Mouse (Mus musculus) liver, embryonic 15.5 days (tissue): ENCODE measurements around the gene Vps45. TPM values are rescaled to one million over a fixed set of nuclear protein-coding genes. Genes with fewer than 3 reads are reported as not detected.
"Not testable (repeated sequence)": the region's sequence is repeated elsewhere in the genome, so short reads cannot be mapped to it uniquely, and the experiment has no call there.

Experiments
- ATAC-seq: fragments of 200-750 bp; cut with Nextera tagmentation; 2 replicates; pipeline ENCODE4 v1.8.0; 2017; ENCODE audit warnings: moderate number of reproducible peaks, mild to moderate bottlenecking, moderate library complexity; ENCODE audit not compliant: insufficient read depth
- H3K27ac ChIP-seq: fragments of 300-500 bp; sonication (generic); replicated peaks from 2 replicates; pipeline ENCODE4 v1.5.1; 2015; ENCODE audit warnings: mild to moderate bottlenecking, inconsistent platforms
- H3K27me3 ChIP-seq: fragments of 300-500 bp; sonication (generic); 2 replicates; pipeline ENCODE4 v1.6.1; 2015; ENCODE audit warnings: mild to moderate bottlenecking, inconsistent platforms
- H3K36me3 ChIP-seq: fragments of 300-500 bp; sonication (generic); replicated peaks from 2 replicates; pipeline ENCODE4 v1.6.1; 2015; ENCODE audit warnings: moderate library complexity, mild to moderate bottlenecking, inconsistent platforms
- H3K4me1 ChIP-seq: fragments of 300-500 bp; sonication (generic); replicated peaks from 2 replicates; pipeline ENCODE4 v1.6.1; 2015; ENCODE audit warnings: inconsistent platforms
- H3K4me2 ChIP-seq: fragments of 300-500 bp; sonication (generic); 2 replicates; pipeline ENCODE4 v1.6.1; 2015; ENCODE audit warnings: moderate library complexity, mild to moderate bottlenecking, inconsistent platforms
- H3K4me3 ChIP-seq: fragments of 300-500 bp; sonication (generic); replicated peaks from 2 replicates; pipeline ENCODE4 v1.5.1; 2015; ENCODE audit warnings: mild to moderate bottlenecking, inconsistent platforms
- H3K9ac ChIP-seq: fragments of 300-500 bp; sonication (generic); 2 replicates; pipeline ENCODE4 v1.6.1; 2015; ENCODE audit warnings: moderate library complexity, mild to moderate bottlenecking, inconsistent platforms
- H3K9me3 ChIP-seq: fragments of 300-500 bp; sonication (generic); replicated peaks from 2 replicates; pipeline ENCODE4 v1.6.1; 2016; ENCODE audit warnings: inconsistent platforms
- WGBS: fragments of 180-500 bp; shearing (Covaris S2); methylation state at CpG from one replicate; pipeline ENCODE4 v1.1.7; 2015; ENCODE audit warnings: mixed read lengths; ENCODE audit not compliant: insufficient replicate concordance; 5-methylcytosine and 5-hydroxymethylcytosine counted together
- polyA plus RNA-seq: library from polyadenylated mRNA; unstranded; fragments of >200 nt; fragmentation: Nextera tagmentation; extraction: Ambion mirVana; gene quantifications from 2 replicates; pipeline ENCODE4 v1.2.1, GENCODE M21; 2015

Gene Vps45
- polyA plus RNA-seq, 1 experiment from 2014 or later: 14.1 TPM

- Histone ChIP-seq H3K9ac (peak overlapping the region; percentile 86), H3K4me3 (peak overlapping the region; percentile 76), H3K36me3 (peaks cover 6% of the 10 kb centered on the region; the same call in 1 of the 2 replicates), H3K27me3 (no peaks in the 10 kb centered on the region), H3K4me1 (peaks cover 20% of the 10 kb centered on the region), H3K9me3 (no peaks in the 10 kb centered on the region), H3K4me2 (peak overlapping the region; percentile 89), H3K27ac (peak overlapping the region; percentile 91)
- ATAC-seq: peak; percentile 92
- WGBS: under 1% methylated on average over 26 of the region's 26 CpGs
Measured at GRCm38 (mm10) chr3:96057747-96058204, 490 bp downstream of the Vps45 start.

- ATAC-seq: no peak
- Histone ChIP-seq H3K9me3 (no peaks in the 10 kb centered on the region), H3K9ac (no peak overlapping the region), H3K27me3 (no peaks in the 10 kb centered on the region), H3K4me1 (peaks cover 20% of the 10 kb centered on the region), H3K27ac (no peak overlapping the region), H3K4me2 (no peak overlapping the region), H3K4me3 (no peak overlapping the region), H3K36me3 (peaks cover 11% of the 10 kb centered on the region; the same call in 1 of the 2 replicates)
- 76% methylated on average over 4 of the region's 4 CpGs for WGBS
Measured at GRCm38 (mm10) chr3:96056031-96056430, 2.2 kb downstream of the Vps45 start.

- H3K9ac ChIP-seq: no peak overlapping the region
- no peak overlapping the region for H3K27ac ChIP-seq
- H3K27me3 ChIP-seq: no peaks in the 10 kb centered on the region
- H3K9me3 ChIP-seq: no peaks in the 10 kb centered on the region
- 70% methylated on average over 6 of the region's 6 CpGs for WGBS
- ATAC-seq: no peak
- H3K4me2 ChIP-seq: no peak overlapping the region
- no peak overlapping the region for H3K4me3 ChIP-seq
- H3K4me1 ChIP-seq: peaks cover 20% of the 10 kb centered on the region
- peaks cover 16% of the 10 kb centered on the region; the same call in 1 of the 2 replicates for H3K36me3 ChIP-seq
Measured at GRCm38 (mm10) chr3:96055294-96055693, 3.0 kb downstream of the Vps45 start.

- Histone ChIP-seq H3K4me2 (no peak overlapping the region), H3K27me3 (no peaks in the 10 kb centered on the region), H3K9ac (no peak overlapping the region), H3K9me3 (no peaks in the 10 kb centered on the region), H3K27ac (no peak overlapping the region), H3K4me1 (peaks cover 11% of the 10 kb centered on the region), H3K36me3 (peaks cover 18% of the 10 kb centered on the region; the same call in 1 of the 2 replicates), H3K4me3 (no peak overlapping the region)
- no peak for ATAC-seq
- 44% methylated on average over 2 of the region's 2 CpGs for WGBS
Measured at GRCm38 (mm10) chr3:96051839-96052238, 6.4 kb downstream of the Vps45 start.

- Histone ChIP-seq H3K36me3 (peaks cover 22% of the 10 kb centered on the region), H3K4me1 (peaks cover 6% of the 10 kb centered on the region; the same call in 1 of the 2 replicates), H3K27me3 (no peaks in the 10 kb centered on the region), H3K4me3 (no peak overlapping the region), H3K27ac (no peak overlapping the region), H3K9me3 (no peaks in the 10 kb centered on the region), H3K4me2 (no peak overlapping the region), H3K9ac (no peak overlapping the region)
- ATAC-seq: no peak
- WGBS: 86% methylated on average over 4 of the region's 4 CpGs
Measured at GRCm38 (mm10) chr3:96051186-96051585, 7.1 kb downstream of the Vps45 start.

- Histone ChIP-seq H3K4me3 (no peak overlapping the region), H3K9ac (no peak overlapping the region), H3K4me2 (no peak overlapping the region), H3K4me1 (peaks cover 6% of the 10 kb centered on the region; the same call in 1 of the 2 replicates), H3K36me3 (peaks cover 26% of the 10 kb centered on the region), H3K27ac (no peak overlapping the region), H3K27me3 (no peaks in the 10 kb centered on the region), H3K9me3 (no peaks in the 10 kb centered on the region)
- WGBS: 75% methylated on average over 7 of the region's 7 CpGs
- no peak for ATAC-seq
Measured at GRCm38 (mm10) chr3:96050779-96051178, 7.5 kb downstream of the Vps45 start.

GRCm38 (mm10) chr3:96044559-96044958, 13.7 kb downstream of the Vps45 start:
- not testable (repeated sequence) for H3K27ac ChIP-seq, ATAC-seq, H3K9ac ChIP-seq, H3K4me2 ChIP-seq, H3K9me3 ChIP-seq, H3K4me1 ChIP-seq, H3K27me3 ChIP-seq, H3K4me3 ChIP-seq
- peaks cover 20% of the 10 kb centered on the region for H3K36me3 ChIP-seq
- 74% methylated on average over 3 of the region's 3 CpGs for WGBS

GRCm38 (mm10) chr3:96043104-96043503, 15.2 kb downstream of the Vps45 start:
- peaks cover 20% of the 10 kb centered on the region for H3K36me3 ChIP-seq
- H3K27ac ChIP-seq: no peak overlapping the region
- H3K27me3 ChIP-seq: no peaks in the 10 kb centered on the region
- H3K4me1 ChIP-seq: no peaks in the 10 kb centered on the region
- no peak overlapping the region for H3K4me2 ChIP-seq
- ATAC-seq: no peak
- WGBS: 39% methylated on average over 1 of the region's 1 CpGs
- no peak overlapping the region for H3K4me3 ChIP-seq
- no peaks in the 10 kb centered on the region for H3K9me3 ChIP-seq
- H3K9ac ChIP-seq: no peak overlapping the region

GRCm38 (mm10) chr3:96041079-96041478, 17.2 kb downstream of the Vps45 start:
- H3K27me3 ChIP-seq: no peaks in the 10 kb centered on the region
- no peak overlapping the region for H3K4me3 ChIP-seq
- ATAC-seq: no peak
- WGBS: 77% methylated on average over 6 of the region's 6 CpGs
- no peak overlapping the region for H3K9ac ChIP-seq
- no peak overlapping the region for H3K4me2 ChIP-seq
- H3K9me3 ChIP-seq: no peaks in the 10 kb centered on the region
- H3K27ac ChIP-seq: no peak overlapping the region
- no peaks in the 10 kb centered on the region for H3K4me1 ChIP-seq
- H3K36me3 ChIP-seq: peaks cover 13% of the 10 kb centered on the region

- no peak for ATAC-seq
- Histone ChIP-seq H3K4me1 (no peaks in the 10 kb centered on the region), H3K9me3 (no peaks in the 10 kb centered on the region), H3K36me3 (peaks cover 9% of the 10 kb centered on the region), H3K9ac (no peak overlapping the region), H3K27me3 (no peaks in the 10 kb centered on the region), H3K27ac (no peak overlapping the region), H3K4me2 (no peak overlapping the region), H3K4me3 (no peak overlapping the region)
- 70% methylated on average over 2 of the region's 2 CpGs for WGBS
Measured at GRCm38 (mm10) chr3:96040663-96041006, 17.6 kb downstream of the Vps45 start.

GRCm38 (mm10) chr3:96039857-96040662, 18.2 kb downstream of the Vps45 start:
- Histone ChIP-seq H3K27me3 (no peaks in the 10 kb centered on the region), H3K4me1 (no peaks in the 10 kb centered on the region), H3K4me2 (no peak overlapping the region), H3K9ac (no peak overlapping the region), H3K9me3 (no peaks in the 10 kb centered on the region), H3K4me3 (no peak overlapping the region), H3K36me3 (0 out of 2 replicates have a peak, but pooled peaks cover 4% of the 10 kb centered on the region), H3K27ac (no peak overlapping the region)
- no peak for ATAC-seq
- WGBS: 72% methylated on average over 9 of the region's 9 CpGs
